Mouse (Mus musculus) limb, embryonic 11.5 days (tissue): ENCODE measurements around the gene Isoc2b. TPM values are rescaled to one million over a fixed set of nuclear protein-coding genes. Genes with fewer than 3 reads are reported as not detected.
A peak's percentile ranks its signal among the peaks of the same experiment; 100 is the strongest.

Source experiments
- ATAC-seq: fragments of 200-750 bp; cut with Nextera tagmentation; 2 replicates; pipeline ENCODE4 v1.8.0; 2017; ENCODE audit warnings: low read depth; ENCODE audit not compliant: insufficient number of reproducible peaks, low FRiP score, low TSS enrichment
- DNase-seq: peaks from one replicate; pipeline ENCODE4 v3.0.0-alpha.2; 2015; ENCODE audit warnings: low spot score
- H3K27ac ChIP-seq: fragments of 300-500 bp; sonication (generic); replicated peaks from 2 replicates; pipeline ENCODE4 v1.5.1; 2014; ENCODE audit warnings: low read depth, mild to moderate bottlenecking, low read length
- H3K27me3 ChIP-seq: fragments of 300-500 bp; sonication (generic); 2 replicates; pipeline ENCODE4 v1.6.1; 2014; ENCODE audit warnings: mild to moderate bottlenecking, low read length, mixed read lengths; ENCODE audit not compliant: control insufficient read depth, insufficient read depth
- H3K36me3 ChIP-seq: fragments of 300-500 bp; sonication (generic); 2 replicates; pipeline ENCODE4 v1.6.1; 2014; ENCODE audit warnings: mild to moderate bottlenecking, low read length, moderate library complexity, mixed read lengths; ENCODE audit not compliant: control insufficient read depth, insufficient read depth
- H3K4me1 ChIP-seq: fragments of 300-500 bp; sonication (generic); 2 replicates; pipeline ENCODE4 v1.6.1; 2014; ENCODE audit warnings: low read length, mixed read lengths; ENCODE audit not compliant: control insufficient read depth, insufficient read depth
- H3K4me2 ChIP-seq: fragments of 300-500 bp; sonication (generic); 2 replicates; pipeline ENCODE4 v1.6.1; 2014; ENCODE audit warnings: low read depth, mild to moderate bottlenecking, moderate library complexity; ENCODE audit not compliant: severe bottlenecking
- H3K4me3 ChIP-seq: fragments of 300-500 bp; sonication (generic); 2 replicates; pipeline ENCODE4 v1.5.1; 2014; ENCODE audit warnings: low read depth, low read length
- H3K9ac ChIP-seq: fragments of 300-500 bp; sonication (generic); 2 replicates; pipeline ENCODE4 v1.6.1; 2014; ENCODE audit warnings: mild to moderate bottlenecking, low read length
- H3K9me3 ChIP-seq: fragments of 300-500 bp; sonication (generic); 2 replicates; pipeline ENCODE4 v1.6.1; 2016; ENCODE audit warnings: low read length; ENCODE audit not compliant: control insufficient read depth
- WGBS: fragments of 180-500 bp; shearing (Covaris S2); extraction: QIAGEN DNeasy Blood & Tissue Kit; methylation state at CpG from one replicate; pipeline ENCODE4 v1.1.7; 2014; 5-methylcytosine and 5-hydroxymethylcytosine counted together
- polyA plus RNA-seq: library from polyadenylated mRNA; unstranded; fragments of >200 nt; fragmentation: Nextera tagmentation; extraction: Ambion mirVana; gene quantifications from 2 replicates; pipeline ENCODE4 v1.2.1, GENCODE M21; 2014

Gene Isoc2b
- polyA plus RNA-seq, 1 experiment from 2014 or later: 3.5 TPM

- no peaks in the 10 kb centered on the region for H3K27me3 ChIP-seq
- ATAC-seq (no peak), DNase-seq (no peak)
- no peak within 1 kb of the TSS for H3K27ac ChIP-seq
- no peaks in the 10 kb centered on the region for H3K9me3 ChIP-seq
- WGBS: 67% methylated on average over 10 of the region's 10 CpGs
- H3K4me3 ChIP-seq: no peak within 1 kb of the TSS
- H3K9ac ChIP-seq: no peak within 1 kb of the TSS
- no peaks in the 10 kb centered on the region for H3K36me3 ChIP-seq
- H3K4me2 ChIP-seq: no peak within 1 kb of the TSS
- no peaks in the 10 kb centered on the region for H3K4me1 ChIP-seq
Observed at GRCm38 (mm10) chr7:4906466-4906950, 36.5 kb upstream of the Isoc2b start, which contains the start of gene Gm36210. Gene Gm36210 (minus strand): TSS chr7:4906516.

GRCm38 (mm10) chr7:4902404-4902803 is 32.3 kb upstream of the Isoc2b start:
- H3K36me3 ChIP-seq: no peaks in the 10 kb centered on the region
- DNase-seq (no peak), ATAC-seq (no peak)
- H3K4me1 ChIP-seq: no peaks in the 10 kb centered on the region
- H3K4me3 ChIP-seq: no peak overlapping the region
- 88% methylated on average over 9 of the region's 9 CpGs for WGBS
- no peaks in the 10 kb centered on the region; the same call in 1 of the 2 replicates for H3K9me3 ChIP-seq
- peaks cover 15% of the 10 kb centered on the region for H3K27me3 ChIP-seq
- H3K9ac ChIP-seq: no peak overlapping the region
- no peak overlapping the region for H3K4me2 ChIP-seq
- no peak overlapping the region for H3K27ac ChIP-seq

GRCm38 (mm10) chr7:4901171-4901570 is 31.1 kb upstream of the Isoc2b start:
- no peaks in the 10 kb centered on the region; the same call in 1 of the 2 replicates for H3K9me3 ChIP-seq
- H3K9ac ChIP-seq: no peak overlapping the region
- H3K4me3 ChIP-seq: no peak overlapping the region
- no peaks in the 10 kb centered on the region for H3K36me3 ChIP-seq
- ATAC-seq: no peak
- H3K27ac ChIP-seq: no peak overlapping the region
- H3K4me1 ChIP-seq: no peaks in the 10 kb centered on the region
- WGBS: 49% methylated on average over 8 of the region's 8 CpGs
- peaks cover 15% of the 10 kb centered on the region for H3K27me3 ChIP-seq
- no peak overlapping the region for H3K4me2 ChIP-seq
- DNase-seq: peak; percentile 64

- 21% methylated on average over 11 of the region's 11 CpGs for WGBS
- Histone ChIP-seq H3K27me3 (peaks cover 15% of the 10 kb centered on the region), H3K4me3 (no peak overlapping the region), H3K4me1 (no peaks in the 10 kb centered on the region), H3K4me2 (no peak overlapping the region), H3K9me3 (no peaks in the 10 kb centered on the region; the same call in 1 of the 2 replicates), H3K9ac (no peak overlapping the region), H3K27ac (no peak overlapping the region), H3K36me3 (no peaks in the 10 kb centered on the region)
- ATAC-seq (no peak), DNase-seq (no peak)
Observed at GRCm38 (mm10) chr7:4900523-4900851, 30.4 kb upstream of the Isoc2b start.

GRCm38 (mm10) chr7:4899649-4900522 is 29.8 kb upstream of the Isoc2b start:
- no peaks in the 10 kb centered on the region for H3K36me3 ChIP-seq
- 0 out of 2 replicates have a peak overlapping the region, but pooled peaks have one; percentile 3 for H3K4me3 ChIP-seq
- H3K27ac ChIP-seq: no peak overlapping the region
- WGBS: 7% methylated on average over 19 of the region's 19 CpGs
- no peak overlapping the region; the same call in 1 of the 2 replicates for H3K9ac ChIP-seq
- DNase-seq (no peak), ATAC-seq (0 out of 2 replicates have a peak, but pooled peaks have one; percentile 28)
- H3K9me3 ChIP-seq: no peaks in the 10 kb centered on the region; the same call in 1 of the 2 replicates
- peak overlapping the region; percentile 33 for H3K4me2 ChIP-seq
- peaks cover 15% of the 10 kb centered on the region for H3K27me3 ChIP-seq
- no peaks in the 10 kb centered on the region for H3K4me1 ChIP-seq

GRCm38 (mm10) chr7:4898851-4899648 is 29.0 kb upstream of the Isoc2b start:
- WGBS: 17% methylated on average over 15 of the region's 18 CpGs
- Histone ChIP-seq H3K4me2 (peak overlapping the region; percentile 33), H3K27ac (no peak overlapping the region), H3K27me3 (peaks cover 15% of the 10 kb centered on the region), H3K4me1 (no peaks in the 10 kb centered on the region), H3K36me3 (no peaks in the 10 kb centered on the region), H3K9me3 (no peaks in the 10 kb centered on the region; the same call in 1 of the 2 replicates), H3K4me3 (no peak overlapping the region), H3K9ac (no peak overlapping the region; the same call in 1 of the 2 replicates)
- DNase-seq (no peak), ATAC-seq (0 out of 2 replicates have a peak, but pooled peaks have one; percentile 33)

GRCm38 (mm10) chr7:4895186-4895585 is 25.1 kb upstream of the Isoc2b start:
- 59% methylated on average over 11 of the region's 11 CpGs for WGBS
- Histone ChIP-seq H3K27me3 (peaks cover 13% of the 10 kb centered on the region), H3K36me3 (no peaks in the 10 kb centered on the region)

GRCm38 (mm10) chr7:4886680-4887079 is 16.6 kb upstream of the Isoc2b start:
- DNase-seq: no peak
- H3K27ac ChIP-seq: no peak overlapping the region
- no peak overlapping the region for H3K4me2 ChIP-seq
- H3K9me3 ChIP-seq: no peaks in the 10 kb centered on the region
- H3K4me1 ChIP-seq: no peaks in the 10 kb centered on the region
- H3K9ac ChIP-seq: no peak overlapping the region
- no peak overlapping the region for H3K4me3 ChIP-seq
- no peak for ATAC-seq
- H3K36me3 ChIP-seq: no peaks in the 10 kb centered on the region
- WGBS: 79% methylated on average over 4 of the region's 4 CpGs
- no peaks in the 10 kb centered on the region for H3K27me3 ChIP-seq

More at GRCm38 (mm10) chr7:4895186-4895585, 25.1 kb upstream of the Isoc2b start:
- Histone ChIP-seq H3K27ac (no peak overlapping the region), H3K9ac (no peak overlapping the region), H3K4me2 (no peak overlapping the region), H3K4me1 (no peaks in the 10 kb centered on the region), H3K4me3 (no peak overlapping the region), H3K9me3 (no peaks in the 10 kb centered on the region)
- no peak for DNase-seq
- no peak for ATAC-seq
